Mouse (Mus musculus): ENCODE data around the gene Fam120a.

DNA sequence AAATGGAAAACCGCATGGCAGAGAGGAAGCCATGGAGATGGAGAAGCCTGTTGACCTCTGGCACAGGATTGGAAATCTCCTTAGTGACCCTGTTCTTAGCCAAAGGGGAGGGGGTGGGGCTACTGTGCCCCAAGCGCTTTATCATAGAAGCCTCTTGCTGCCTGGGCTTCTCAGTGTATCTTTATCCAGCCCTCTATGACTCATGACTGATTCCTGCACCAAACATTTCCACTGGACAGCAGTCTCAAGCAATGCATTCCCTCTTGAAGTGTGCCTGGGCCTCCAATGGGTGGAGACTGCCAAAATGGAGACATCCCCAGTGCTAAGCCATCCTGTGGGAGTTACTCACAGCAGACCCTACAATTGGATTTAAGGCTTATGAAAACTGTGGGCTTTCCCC is 22.3 kb upstream of the Fam120a start:
- TF ChIP-seq CTCF (IDR thresholded peaks at IDR 0.05; ENCODE audit: low read depth): no peak
- TF ChIP-seq EP300 (IDR thresholded peaks at IDR 0.05; ENCODE audit: low read depth): no peak
